Mouse (Mus musculus) stomach, postnatal 0 days (tissue): ENCODE results near the gene Upk1b. TPM values are rescaled to one million over a fixed set of nuclear protein-coding genes. Genes with fewer than 3 reads are reported as not detected.

Experiments used
- ATAC-seq: fragments of 200-750 bp; cut with Nextera tagmentation; 2 replicates; pipeline ENCODE4 v1.8.0; 2017; ENCODE audit not compliant: low FRiP score, low TSS enrichment
- DNase-seq: peaks from one replicate; pipeline ENCODE4 v3.0.0-alpha.2; 2016; ENCODE audit warnings: low spot score
- H3K27ac ChIP-seq: fragments of 300-500 bp; sonication (generic); replicated peaks from 2 replicates; pipeline ENCODE4 v1.5.1; 2014; ENCODE audit warnings: mild to moderate bottlenecking, control low read depth
- H3K27me3 ChIP-seq: fragments of 300-500 bp; sonication (generic); 2 replicates; pipeline ENCODE4 v1.6.1; 2014; ENCODE audit warnings: low read length; ENCODE audit not compliant: control insufficient read depth, insufficient read depth
- H3K36me3 ChIP-seq: fragments of 300-500 bp; sonication (generic); 2 replicates; pipeline ENCODE4 v1.6.1; 2014; ENCODE audit warnings: low read length, mixed read lengths; ENCODE audit not compliant: control insufficient read depth, insufficient read depth
- H3K4me1 ChIP-seq: fragments of 300-500 bp; sonication (generic); replicated peaks from 2 replicates; pipeline ENCODE4 v1.6.1; 2014; ENCODE audit warnings: antibody characterized with exemption; ENCODE audit not compliant: control insufficient read depth, insufficient read depth
- H3K4me2 ChIP-seq: fragments of 300-500 bp; sonication (generic); replicated peaks from 2 replicates; pipeline ENCODE4 v1.6.1; 2014; ENCODE audit warnings: low read depth, mild to moderate bottlenecking, control low read depth, moderate library complexity
- H3K4me3 ChIP-seq: fragments of 300-500 bp; sonication (generic); 2 replicates; pipeline ENCODE4 v1.5.1; 2014; ENCODE audit warnings: low read depth, low read length, control low read depth
- H3K9ac ChIP-seq: fragments of 300-500 bp; sonication (generic); 2 replicates; pipeline ENCODE4 v1.6.1; 2014; ENCODE audit warnings: mild to moderate bottlenecking, low read length, control low read depth, mixed read lengths
- H3K9me3 ChIP-seq: fragments of 300-500 bp; sonication (generic); 2 replicates; pipeline ENCODE4 v1.6.1; 2016; ENCODE audit warnings: low read length; ENCODE audit not compliant: control insufficient read depth
- CTCF ChIP-seq: IDR thresholded peaks from 2 replicates; pipeline ENCODE4 v1.5.1; 2016; ENCODE audit warnings: antibody characterized with exemption, low read depth, mild to moderate bottlenecking, moderate library complexity
- EP300 ChIP-seq: optimal IDR thresholded peaks from 2 replicates; pipeline ENCODE3; 2016; ENCODE audit warnings: antibody characterized with exemption
- WGBS: fragments of 180-500 bp; shearing (Covaris S2); extraction: QIAGEN DNeasy Blood & Tissue Kit; methylation state at CpG from one replicate; pipeline ENCODE4 v1.1.7; 2014; 5-methylcytosine and 5-hydroxymethylcytosine counted together
- polyA plus RNA-seq: library from polyadenylated mRNA; unstranded; fragments of >200 nt; fragmentation: Nextera tagmentation; extraction: Ambion mirVana; gene quantifications from 2 replicates; pipeline ENCODE4 v1.2.1, GENCODE M21; 2015

Upk1b gene
- polyA plus RNA-seq, 1 experiment from 2014 or later, result 34.4 TPM

DNA sequence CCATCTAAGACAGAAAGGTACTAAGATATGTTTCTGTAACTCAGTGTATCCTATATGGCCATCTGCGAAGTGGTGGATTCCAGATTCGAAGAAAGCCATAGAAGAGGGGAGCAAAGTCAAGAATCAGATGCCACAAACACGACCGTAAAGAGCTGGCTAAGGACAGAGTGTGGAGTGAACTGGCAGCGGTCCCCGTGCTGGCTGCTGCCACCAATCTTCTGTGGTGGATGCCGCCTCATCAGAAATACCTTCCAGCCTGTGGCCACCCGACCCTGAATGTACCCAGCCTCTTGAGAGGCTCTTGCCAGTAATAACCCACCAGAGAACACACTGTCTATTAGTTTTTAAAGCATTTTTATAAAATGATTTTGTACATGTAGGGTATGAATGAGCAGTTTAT, 31.7 kb downstream of the Upk1b start:
- Histone ChIP-seq H3K27ac (no peak overlapping the region), H3K36me3 (no peaks in the 10 kb centered on the region), H3K9ac (no peak overlapping the region), H3K4me3 (no peak overlapping the region), H3K27me3 (no peaks in the 10 kb centered on the region), H3K9me3 (no peaks in the 10 kb centered on the region), H3K4me1 (no peaks in the 10 kb centered on the region), H3K4me2 (no peak overlapping the region)
- DNase-seq (no peak), ATAC-seq (no peak)
- TF ChIP-seq EP300, result no peak
- no peak for TF ChIP-seq CTCF
- 95% methylated on average over 8 of the region's 8 CpGs for WGBS

DNA sequence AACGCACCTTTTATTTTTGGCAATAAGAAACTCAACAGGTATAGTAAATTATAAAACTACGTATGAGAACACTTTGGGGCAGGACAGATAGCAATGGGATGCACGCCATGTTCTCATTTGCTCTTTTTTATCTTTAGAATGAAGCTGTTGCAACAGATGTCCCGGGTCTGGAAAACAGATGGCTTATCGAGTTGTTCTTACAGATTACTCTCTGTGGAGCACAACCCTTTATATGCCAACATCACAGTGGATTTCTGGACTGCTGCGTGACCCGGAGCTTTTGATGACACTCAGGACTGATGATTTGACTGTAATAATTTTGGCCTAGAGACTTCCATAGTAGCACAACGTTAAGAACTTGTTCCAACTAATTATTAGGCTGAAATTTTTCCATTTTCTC, 32.4 kb downstream of the Upk1b start:
- no peaks in the 10 kb centered on the region for H3K4me1 ChIP-seq
- H3K27me3 ChIP-seq, result no peaks in the 10 kb centered on the region
- no peak overlapping the region for H3K4me3 ChIP-seq
- H3K4me2 ChIP-seq, result no peak overlapping the region
- no peak for TF ChIP-seq CTCF
- no peaks in the 10 kb centered on the region for H3K9me3 ChIP-seq
- DNase-seq (no peak), ATAC-seq (no peak)
- H3K36me3 ChIP-seq, result no peaks in the 10 kb centered on the region
- H3K9ac ChIP-seq, result no peak overlapping the region
- H3K27ac ChIP-seq, result no peak overlapping the region
- WGBS, result 78% methylated on average over 8 of the region's 8 CpGs

DNA sequence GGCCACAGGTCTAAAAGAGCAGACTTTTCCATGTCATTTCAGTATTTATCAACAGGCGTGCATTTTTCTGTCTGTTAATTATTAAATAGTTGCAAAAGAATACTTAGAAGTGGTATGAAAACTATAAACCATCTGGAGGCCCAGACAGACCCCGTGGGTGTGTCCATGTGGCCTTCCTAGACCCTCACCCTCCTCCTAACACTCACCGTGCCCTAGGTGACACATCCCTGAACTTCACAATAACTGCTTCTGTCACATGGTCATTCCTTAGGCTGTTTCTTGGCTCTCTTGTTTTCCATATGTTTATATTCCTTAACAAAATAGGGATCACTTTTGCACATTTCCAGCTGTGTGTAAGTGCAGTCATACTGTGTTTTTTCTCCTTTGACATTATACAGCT, 33.5 kb downstream of the Upk1b start:
- no peak overlapping the region for H3K4me2 ChIP-seq
- H3K9me3 ChIP-seq, result no peaks in the 10 kb centered on the region
- H3K4me3 ChIP-seq, result no peak overlapping the region
- no peaks in the 10 kb centered on the region for H3K4me1 ChIP-seq
- no peak for TF ChIP-seq CTCF
- TF ChIP-seq EP300, result no peak
- H3K9ac ChIP-seq, result no peak overlapping the region
- no peak for ATAC-seq
- H3K36me3 ChIP-seq, result no peaks in the 10 kb centered on the region
- 53% methylated on average over 3 of the region's 3 CpGs for WGBS
- no peaks in the 10 kb centered on the region for H3K27me3 ChIP-seq
- no peak overlapping the region for H3K27ac ChIP-seq
- DNase-seq, result no peak

DNA sequence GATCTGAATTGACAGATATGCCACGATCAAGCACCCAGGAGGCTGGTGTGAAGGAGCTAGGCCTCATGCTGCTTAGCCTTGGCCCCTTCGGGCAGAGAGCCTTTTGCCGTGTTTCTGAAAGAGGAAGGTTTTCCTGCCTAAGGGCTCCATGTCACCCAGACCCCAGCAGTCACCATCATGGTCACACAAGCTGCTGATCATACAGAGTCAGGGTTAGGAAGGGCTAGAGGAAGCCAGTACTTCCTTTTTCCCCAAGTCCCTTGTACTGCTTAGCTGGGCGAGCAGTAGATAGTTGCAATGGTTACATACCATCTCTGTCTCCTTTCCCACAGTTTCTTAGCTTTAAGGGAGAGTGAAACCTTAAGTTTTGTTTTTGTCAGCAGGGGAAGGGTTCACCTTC, 36.6 kb downstream of the Upk1b start:
- Histone ChIP-seq H3K4me3 (no peak overlapping the region), H3K4me2 (no peak overlapping the region), H3K9me3 (no peaks in the 10 kb centered on the region), H3K27ac (no peak overlapping the region), H3K27me3 (no peaks in the 10 kb centered on the region), H3K9ac (no peak overlapping the region), H3K36me3 (peaks cover 5% of the 10 kb centered on the region; the same call in 1 of the 2 replicates), H3K4me1 (no peaks in the 10 kb centered on the region)
- DNase-seq (no peak), ATAC-seq (no peak)
- TF ChIP-seq CTCF (no peak), EP300 (no peak)
- 71% methylated on average over 4 of the region's 4 CpGs for WGBS

DNA sequence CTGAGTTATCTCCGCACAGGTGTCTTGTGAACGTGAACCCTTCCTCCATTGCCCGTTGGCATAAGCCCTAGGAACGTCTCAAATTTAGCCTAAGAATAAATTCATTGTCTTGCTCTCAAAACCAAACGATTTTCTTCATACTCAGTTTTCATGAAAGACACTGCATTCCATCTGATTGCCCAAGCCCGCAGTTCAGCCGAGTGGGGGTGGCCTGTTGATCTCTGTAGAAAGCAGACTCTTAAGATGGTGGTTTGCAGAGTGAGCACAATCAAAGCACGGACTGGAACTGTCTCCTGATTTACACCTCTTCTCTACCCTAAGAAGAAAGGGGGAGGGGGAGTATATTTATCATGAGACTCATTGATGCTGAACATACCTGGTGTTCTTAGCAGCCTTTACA, 37.7 kb downstream of the Upk1b start:
- no peaks in the 10 kb centered on the region for H3K4me1 ChIP-seq
- H3K9ac ChIP-seq, result no peak overlapping the region
- H3K4me2 ChIP-seq, result no peak overlapping the region
- no peaks in the 10 kb centered on the region for H3K27me3 ChIP-seq
- no peak overlapping the region for H3K4me3 ChIP-seq
- no peak for ATAC-seq
- TF ChIP-seq EP300 (no peak), CTCF (no peak)
- H3K27ac ChIP-seq, result no peak overlapping the region
- H3K36me3 ChIP-seq, result peaks cover 7% of the 10 kb centered on the region; the same call in 1 of the 2 replicates
- no peaks in the 10 kb centered on the region for H3K9me3 ChIP-seq
- WGBS, result 90% methylated on average over 8 of the region's 8 CpGs
- no peak for DNase-seq

DNA sequence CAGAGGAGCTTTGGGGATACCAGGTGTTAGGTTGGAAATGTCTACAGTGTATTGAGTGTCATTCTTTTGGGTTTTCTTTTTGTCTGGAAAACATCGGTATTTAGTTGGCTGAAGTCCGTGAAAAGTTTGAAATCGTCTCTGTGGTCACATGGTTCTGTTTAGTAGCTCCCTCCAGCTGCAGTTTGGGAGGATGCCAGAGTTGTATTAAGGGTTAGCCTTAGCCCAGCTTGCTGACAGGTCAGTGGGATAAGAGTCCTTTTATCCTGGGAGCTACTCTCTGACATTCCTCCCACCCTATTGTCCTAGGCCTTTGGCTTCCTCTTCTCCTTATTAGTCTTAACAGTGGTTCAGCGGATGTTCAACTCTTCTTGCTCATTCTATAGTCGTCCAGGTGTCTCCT, 38.2 kb downstream of the Upk1b start:
- H3K27ac ChIP-seq, result no peak overlapping the region

More for the DNA sequence above, 38.2 kb downstream of the Upk1b start:
- peaks cover 7% of the 10 kb centered on the region; the same call in 1 of the 2 replicates for H3K36me3 ChIP-seq
- no peaks in the 10 kb centered on the region for H3K9me3 ChIP-seq
- 74% methylated on average over 5 of the region's 5 CpGs for WGBS
- H3K4me1 ChIP-seq, result no peaks in the 10 kb centered on the region
- H3K4me2 ChIP-seq, result no peak overlapping the region
- ATAC-seq (no peak), DNase-seq (no peak)
- no peak overlapping the region for H3K9ac ChIP-seq
- no peaks in the 10 kb centered on the region for H3K27me3 ChIP-seq
- TF ChIP-seq CTCF (no peak), EP300 (no peak)
- H3K4me3 ChIP-seq, result no peak overlapping the region
